Mouse (Mus musculus) cerebellum, adult 9-11 months (tissue): Measurements from ENCODE around the gene Chn2.
A peak's percentile ranks its signal among the peaks of the same experiment; 100 is the strongest.

ENCODE experiments used
- DNase-seq: peaks from one replicate; pipeline ENCODE4 v3.0.0; 2022

Gene Chn2

DNA sequence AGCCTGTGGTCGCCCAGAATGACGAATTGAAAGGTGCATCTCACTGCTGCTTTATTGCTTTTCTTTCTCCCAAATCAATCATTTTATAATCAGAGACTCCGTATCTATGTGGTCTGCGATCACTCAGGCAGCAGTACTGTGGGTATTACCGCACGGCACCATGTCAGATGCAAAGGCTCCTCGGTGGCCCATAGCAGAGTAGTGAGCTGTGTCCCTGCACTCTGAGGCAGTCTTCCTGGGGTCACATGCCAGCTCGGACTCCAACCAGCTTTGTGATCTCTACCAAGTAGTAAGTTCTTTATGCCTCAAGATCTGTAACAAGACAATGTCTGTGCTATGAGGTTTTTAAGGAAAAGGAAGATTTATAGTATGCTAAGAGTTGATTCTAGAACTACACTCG lies 279.3 kb downstream of the Chn2 start:
- DNase-seq: no peak

- no peak for DNase-seq
These were observed 279.8 kb downstream of the Chn2 start for GRCm38 (mm10) chr6:54319198-54319597.

- DNase-seq: no peak
These were observed 280.9 kb downstream of the Chn2 start for GRCm38 (mm10) chr6:54320236-54320635.

- DNase-seq: no peak
These were observed 286.0 kb downstream of the Chn2 start, which contains the start of gene Prr15 for GRCm38 (mm10) chr6:54325246-54325885. TSS of gene Prr15 (plus strand) at chr6:54325835.

DNA sequence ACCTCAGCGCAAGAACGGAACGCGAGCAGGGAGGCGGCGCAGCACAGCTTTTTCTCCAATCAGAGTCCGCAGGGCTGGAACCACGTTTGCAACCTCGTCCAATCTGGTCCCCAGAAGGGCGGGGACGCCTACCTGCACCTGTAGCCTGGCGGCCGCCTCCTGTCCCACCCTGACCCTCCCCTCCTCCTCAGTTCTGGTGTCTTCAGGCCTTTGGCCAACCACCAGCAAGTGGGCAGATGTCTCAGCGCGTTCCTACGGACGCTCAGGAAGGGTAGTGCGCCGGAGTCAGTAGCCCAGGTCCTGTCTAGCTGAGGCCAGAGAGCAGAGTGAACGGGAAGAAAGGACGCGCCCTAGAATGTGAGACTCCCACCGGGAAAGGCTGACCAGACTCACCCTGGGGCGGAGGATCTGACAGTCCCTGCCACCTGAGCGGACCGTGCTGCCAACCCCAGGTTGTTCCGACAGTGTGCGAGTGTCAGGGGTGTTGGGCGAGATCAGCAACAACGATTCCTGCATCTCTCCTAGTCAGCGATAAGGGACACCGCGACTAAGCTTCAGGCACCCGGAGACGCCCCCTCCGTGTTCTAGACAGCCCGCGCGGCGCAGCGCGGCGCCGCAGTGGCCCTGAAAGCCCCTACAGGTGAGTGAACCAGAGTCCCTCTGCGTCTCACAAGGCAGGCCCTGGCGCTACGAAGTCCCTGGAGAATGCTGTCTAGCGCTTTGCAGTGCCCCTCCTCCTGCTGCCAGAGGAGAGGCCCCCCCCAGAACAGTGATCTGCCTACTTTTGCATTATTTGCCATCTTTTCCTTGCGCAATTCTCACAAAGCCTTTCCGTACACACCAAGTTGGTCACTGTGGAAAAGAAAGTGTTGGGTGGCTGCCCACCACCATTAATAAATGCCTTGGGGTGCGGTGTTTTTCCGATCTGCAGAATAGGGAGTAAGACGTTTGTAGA lies 287.6 kb downstream of the Chn2 start:
- DNase-seq: peak; percentile 66

- DNase-seq: peak; percentile 71
These were observed 288.3 kb downstream of the Chn2 start for GRCm38 (mm10) chr6:54327626-54328003.

GRCm38 (mm10) chr6:54328783-54329182 lies 289.4 kb downstream of the Chn2 start:
- DNase-seq: no peak

- no peak for DNase-seq
These were observed 290.2 kb downstream of the Chn2 start for GRCm38 (mm10) chr6:54329598-54329997.

GRCm38 (mm10) chr6:54330166-54330565 lies 290.8 kb downstream of the Chn2 start:
- DNase-seq: no peak

DNA sequence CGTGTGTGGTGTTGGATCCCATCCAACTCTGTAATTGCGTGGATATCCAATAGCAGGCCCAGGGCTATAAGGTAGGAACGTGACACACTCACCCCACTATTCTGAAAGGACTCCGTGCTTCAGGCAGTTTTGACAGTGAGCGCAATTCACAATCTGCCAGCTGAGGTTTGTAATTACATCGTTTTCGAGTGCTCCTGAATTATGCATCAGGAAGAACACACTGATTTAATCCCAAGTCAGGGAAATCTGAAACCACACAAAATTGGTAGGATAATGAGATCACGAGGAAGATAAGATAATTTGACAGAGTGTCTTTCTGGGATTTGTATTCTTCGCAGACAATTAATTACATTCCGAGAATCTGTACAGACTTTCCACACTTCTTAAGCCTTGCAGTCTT lies 292.4 kb downstream of the Chn2 start:
- no peak for DNase-seq

- DNase-seq: no peak
These were observed 292.8 kb downstream of the Chn2 start for GRCm38 (mm10) chr6:54332203-54332602.

GRCm38 (mm10) chr6:54333116-54333651 lies 293.8 kb downstream of the Chn2 start:
- no peak for DNase-seq

DNA sequence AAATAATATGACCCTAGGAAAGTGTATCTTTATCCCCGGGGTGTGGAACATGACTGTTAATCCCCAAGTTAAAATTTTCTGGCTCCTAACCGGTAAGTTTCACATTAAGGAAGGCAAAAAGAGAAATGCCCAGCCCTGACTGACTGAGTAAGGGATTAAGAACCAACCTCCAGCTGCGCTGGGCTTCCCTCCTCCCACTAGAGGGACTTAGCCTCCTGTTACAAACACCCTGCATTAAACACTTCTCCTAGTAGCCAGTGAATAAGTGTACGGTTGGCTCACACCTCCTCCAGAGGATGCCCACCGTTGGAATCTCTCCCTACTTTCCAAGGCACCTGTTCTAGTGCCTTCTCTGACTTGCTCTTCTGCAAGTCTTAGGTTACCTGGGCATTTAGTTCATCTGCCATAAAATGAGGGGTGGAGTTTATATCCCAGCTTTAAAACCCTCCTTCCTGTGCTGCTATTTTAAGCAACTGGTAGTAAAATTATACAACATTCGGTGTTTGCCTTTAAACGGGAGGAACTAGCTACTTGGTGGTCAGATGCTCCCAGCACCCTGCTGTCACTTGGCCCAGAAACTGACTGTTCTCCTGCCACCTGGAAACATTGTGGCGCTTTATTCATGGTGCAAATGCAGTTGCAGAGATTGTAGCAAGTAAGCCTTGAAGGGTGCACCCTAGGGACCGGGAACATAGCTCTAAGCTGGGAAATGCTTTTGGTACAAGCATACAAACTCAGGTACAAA lies 294.5 kb downstream of the Chn2 start:
- peak; percentile 90 for DNase-seq

- peak; percentile 77 for DNase-seq
These were observed 298.0 kb downstream of the Chn2 start for GRCm38 (mm10) chr6:54337321-54337720.

DNA sequence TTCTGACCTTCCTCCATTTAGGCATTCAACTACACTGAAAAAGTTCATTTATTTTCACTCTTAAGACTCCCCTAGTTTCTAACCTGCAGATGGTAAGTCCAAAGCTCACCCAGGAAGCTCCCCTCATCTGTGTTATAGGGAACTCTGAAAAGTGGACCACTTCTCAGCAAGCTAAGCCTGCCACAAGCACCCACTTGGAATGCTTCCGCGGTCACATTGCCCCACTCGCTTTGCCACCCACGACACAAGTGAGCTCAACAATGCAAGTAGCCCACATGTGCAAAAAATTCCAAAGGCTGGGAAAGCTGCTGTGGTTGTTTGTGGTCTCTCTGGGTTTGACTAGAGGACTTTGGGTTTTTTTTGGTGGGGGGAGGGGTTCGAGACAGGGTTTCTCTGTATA lies 301.8 kb downstream of the Chn2 start:
- DNase-seq: no peak

DNA sequence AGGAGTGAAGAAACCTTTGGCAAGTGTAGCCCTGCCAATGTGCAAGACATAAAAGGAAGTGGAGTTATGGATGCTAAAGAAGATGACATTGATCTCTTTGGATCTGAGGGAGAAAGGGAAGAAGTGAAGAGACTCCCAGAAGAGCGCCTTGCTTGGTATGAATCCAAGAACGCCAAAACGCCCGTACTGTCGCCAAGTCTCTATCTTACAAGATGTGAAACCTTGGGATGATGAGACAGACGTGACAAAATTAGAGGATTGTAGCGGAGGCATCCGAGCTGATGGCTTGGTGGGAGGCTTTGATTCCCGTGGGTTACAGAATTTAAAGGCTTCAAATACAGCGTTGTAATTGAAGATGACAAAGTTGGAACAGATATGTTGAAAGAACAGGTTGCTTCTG lies 302.9 kb downstream of the Chn2 start:
- DNase-seq: no peak
